Mouse (Mus musculus): ENCODE results near the gene Wnt10a.

DNA sequence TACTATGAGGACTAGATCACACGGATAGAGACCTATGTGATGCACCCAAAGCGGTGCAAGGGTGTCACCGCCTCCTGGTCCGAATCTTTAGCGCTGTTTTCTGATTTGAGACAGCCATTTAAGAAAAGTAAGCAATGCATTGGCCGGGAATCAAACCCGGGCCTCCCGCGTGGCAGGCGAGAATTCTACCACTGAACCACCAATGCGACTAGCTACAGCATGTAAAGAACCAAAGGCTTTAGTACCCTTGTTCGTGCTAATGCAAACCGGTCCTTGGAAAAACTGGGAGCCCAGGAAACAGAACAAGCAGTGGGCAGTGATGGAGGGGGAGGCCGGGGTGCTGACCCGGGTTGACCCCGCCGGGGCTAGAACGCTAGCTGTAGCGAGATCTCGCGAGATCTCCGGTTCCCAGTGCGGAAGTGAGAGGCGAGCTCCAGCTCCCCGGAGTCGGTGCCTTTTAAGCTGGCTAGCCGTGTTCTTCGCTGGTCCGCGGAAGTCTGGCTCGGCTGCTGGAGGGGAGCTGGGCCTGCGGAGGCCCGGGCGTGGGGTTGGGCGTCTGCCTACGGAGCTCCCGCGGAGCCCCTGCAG lies 25.4 kb downstream of the Wnt10a start:
- TF ChIP-seq HCFC1 (IDR thresholded peaks at IDR 0.05; ENCODE audit: low read depth, low read length) (peak; percentile 73), CTCF (conservative IDR thresholded peaks at IDR 0.05 in 1 of 2, IDR thresholded peaks at IDR 0.05 in 1 of 2; ENCODE audit: low read depth in 2 of 2, low read length in 2 of 2) (no peak), CHD1 (IDR thresholded peaks at IDR 0.05; ENCODE audit: low read depth, low read length) (0 out of 2 replicates have a peak, but pooled peaks have one; percentile 61)

All from CH12.LX (cell line).